Mouse (Mus musculus): ENCODE results near the gene 4933428G20Rik.

DNA sequence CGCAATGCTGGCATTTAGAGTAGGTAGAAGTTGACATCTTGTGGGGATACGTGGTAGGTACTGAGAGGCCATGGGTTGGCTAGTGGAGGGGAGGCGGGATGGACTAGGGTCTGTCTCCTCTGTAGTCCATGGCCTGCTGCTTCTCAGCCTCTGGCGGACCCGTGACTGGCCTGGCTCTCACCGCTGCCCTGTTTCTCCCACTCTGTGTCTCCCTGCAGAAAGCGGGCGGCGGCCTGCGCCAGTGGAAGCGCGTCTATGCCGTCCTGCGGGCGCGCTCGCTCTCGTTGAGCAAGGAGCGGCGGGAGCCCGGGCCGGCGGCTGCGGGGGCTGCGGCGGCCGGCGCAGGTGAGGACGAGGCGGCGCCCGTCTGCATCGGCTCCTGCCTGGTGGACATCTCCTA lies 37.0 kb downstream of the 4933428G20Rik start:
- no peak for TF ChIP-seq CTCF (IDR thresholded peaks at IDR 0.05; ENCODE audit: extremely low read depth, insufficient read length, insufficient replicate concordance, low read depth, low read length)
- no peak for TF ChIP-seq POLR2A (IDR thresholded peaks at IDR 0.05; ENCODE audit: low read depth, low read length)

Data from small intestine, adult 2 months (tissue).